Mouse (Mus musculus): ENCODE results near the gene Hoxc13.

The Hoxc13 gene

GRCm38 (mm10) chr15:102965003-102965891 is 44.3 kb downstream of the Hoxc13 start:
- no peak for DNase-seq

GRCm38 (mm10) chr15:102965892-102966775 is 45.2 kb downstream of the Hoxc13 start:
- no peak for DNase-seq

DNA sequence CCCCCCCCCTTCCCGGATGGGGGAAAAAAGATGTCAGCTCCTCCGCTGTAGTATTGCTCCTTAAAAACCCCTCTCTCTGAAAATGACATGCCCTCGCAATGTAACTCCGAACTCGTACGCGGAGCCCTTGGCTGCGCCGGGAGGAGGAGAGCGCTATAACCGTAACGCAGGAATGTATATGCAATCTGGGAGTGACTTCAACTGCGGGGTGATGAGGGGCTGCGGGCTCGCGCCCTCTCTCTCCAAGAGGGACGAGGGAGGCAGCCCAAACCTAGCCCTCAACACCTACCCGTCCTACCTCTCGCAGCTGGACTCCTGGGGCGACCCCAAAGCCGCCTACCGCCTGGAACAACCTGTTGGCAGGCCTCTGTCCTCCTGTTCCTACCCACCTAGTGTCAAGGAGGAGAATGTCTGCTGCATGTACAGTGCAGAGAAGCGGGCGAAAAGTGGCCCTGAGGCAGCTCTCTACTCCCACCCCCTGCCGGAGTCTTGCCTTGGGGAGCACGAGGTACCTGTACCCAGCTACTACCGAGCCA is 45.9 kb downstream of the Hoxc13 start, which contains the start of gene Hoxc10:
Gene Hoxc10, plus strand, starts transcription at position 21 of the 536 bp plus-strand sequence.
- DNase-seq = no peak

- no peak for DNase-seq
These were observed 46.3 kb downstream of the Hoxc13 start, which contains the start of gene Hoxc5 for GRCm38 (mm10) chr15:102967312-102967510. Gene Hoxc5, plus strand, starts transcription at chr15:102967443.

DNA sequence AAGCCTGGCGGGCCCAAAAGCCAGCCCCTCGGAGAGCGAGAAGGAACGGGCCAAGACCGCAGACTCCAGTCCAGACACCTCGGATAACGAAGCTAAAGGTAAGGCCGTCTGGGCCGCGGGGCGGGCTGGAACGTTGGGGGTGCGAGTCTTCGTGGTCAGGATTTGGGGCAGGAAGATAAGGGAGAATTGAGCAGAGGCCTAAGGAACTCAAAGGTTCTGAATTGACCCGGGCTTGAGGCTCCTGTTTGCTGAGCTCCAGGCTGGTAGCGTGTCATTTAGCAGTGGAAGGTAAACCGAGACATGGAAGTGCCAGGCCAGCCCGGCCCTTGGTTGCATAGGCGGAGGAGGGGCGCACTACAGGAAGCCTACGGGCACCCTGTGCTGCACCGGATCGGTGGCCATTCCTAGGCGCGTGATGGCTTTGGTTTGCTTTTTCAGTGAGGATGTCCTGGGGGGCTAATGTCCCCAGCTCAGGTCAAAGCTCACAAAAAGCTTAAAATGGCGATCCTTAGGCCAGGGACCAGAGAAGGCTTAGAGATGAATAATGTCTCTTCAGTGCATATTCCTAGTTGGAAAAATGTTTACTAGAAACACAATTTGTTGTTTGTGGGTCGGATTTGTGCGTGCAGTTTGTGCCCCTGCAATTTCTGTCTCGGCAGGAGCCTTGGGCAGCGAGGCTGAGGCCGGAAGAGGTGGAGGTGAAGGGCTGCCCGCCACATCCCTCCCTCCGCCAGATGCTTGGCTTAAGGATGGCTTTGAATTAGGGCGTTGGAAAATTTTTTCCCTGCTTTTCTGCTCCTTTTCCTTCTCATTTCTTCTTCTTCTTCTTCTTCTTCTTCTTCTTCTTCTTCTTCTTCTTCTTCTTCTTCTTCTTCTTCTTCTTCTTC is 46.9 kb downstream of the Hoxc13 start:
- no peak for DNase-seq

GRCm38 (mm10) chr15:102969296-102969695 is 48.4 kb downstream of the Hoxc13 start:
- no peak for DNase-seq

DNA sequence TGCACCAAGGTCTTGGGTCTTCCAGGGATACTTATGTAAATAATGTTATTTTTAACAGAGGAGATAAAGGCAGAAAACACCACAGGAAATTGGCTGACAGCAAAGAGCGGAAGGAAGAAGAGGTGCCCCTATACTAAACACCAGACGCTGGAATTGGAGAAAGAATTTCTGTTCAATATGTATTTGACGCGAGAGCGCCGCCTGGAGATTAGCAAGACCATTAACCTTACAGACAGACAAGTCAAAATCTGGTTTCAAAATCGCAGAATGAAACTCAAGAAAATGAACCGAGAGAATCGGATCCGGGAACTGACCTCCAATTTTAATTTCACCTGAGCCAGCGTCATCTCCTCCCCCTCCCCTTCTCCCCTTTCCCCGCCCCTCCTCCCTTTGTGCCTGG is 49.8 kb downstream of the Hoxc13 start:
- no peak for DNase-seq

GRCm38 (mm10) chr15:102972254-102972653 is 51.4 kb downstream of the Hoxc13 start:
- DNase-seq = no peak

- no peak for DNase-seq
These were observed 51.9 kb downstream of the Hoxc13 start for GRCm38 (mm10) chr15:102972753-102973152.

DNA sequence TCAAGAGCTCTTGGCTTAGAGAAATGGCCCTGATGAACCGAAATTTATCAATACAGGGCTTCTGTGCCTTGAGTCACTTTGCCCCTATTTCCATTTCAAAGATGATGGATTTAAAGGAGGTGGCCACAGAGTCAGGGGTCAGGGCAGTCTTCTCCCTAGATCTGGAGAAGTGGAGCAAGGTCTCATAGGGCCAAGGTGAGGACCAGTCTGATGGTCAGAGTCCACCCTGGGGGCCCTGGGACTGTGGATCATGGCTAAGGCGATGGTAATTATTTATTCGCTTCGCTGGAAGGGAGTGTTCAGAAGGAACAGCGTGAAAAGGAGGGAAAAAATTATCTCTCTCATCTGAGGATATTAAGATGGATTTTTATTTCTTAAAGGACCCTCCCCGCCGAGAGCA is 54.1 kb downstream of the Hoxc13 start:
- DNase-seq = no peak

DNA sequence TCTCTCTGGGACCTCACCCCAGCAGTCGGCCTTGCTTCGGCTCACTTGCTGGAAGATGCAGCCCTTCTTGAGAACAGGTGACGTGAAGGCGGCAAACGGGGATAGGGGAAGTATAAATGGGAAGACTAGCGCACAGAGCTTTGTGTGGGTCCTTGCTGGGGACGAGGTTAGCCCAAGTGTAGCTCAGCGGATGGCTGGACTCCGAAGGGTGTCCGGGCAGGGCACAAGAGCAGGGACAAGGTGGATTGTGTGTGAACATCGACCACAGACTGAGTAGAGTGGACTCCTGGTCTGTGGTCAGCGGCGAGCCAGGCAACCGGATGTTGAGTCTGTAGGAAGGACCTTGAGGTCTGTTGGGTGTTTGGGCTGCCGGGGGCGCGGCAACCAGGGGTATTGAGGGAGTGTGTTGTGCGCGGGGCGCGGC is 54.8 kb downstream of the Hoxc13 start:
- DNase-seq = no peak

DNA sequence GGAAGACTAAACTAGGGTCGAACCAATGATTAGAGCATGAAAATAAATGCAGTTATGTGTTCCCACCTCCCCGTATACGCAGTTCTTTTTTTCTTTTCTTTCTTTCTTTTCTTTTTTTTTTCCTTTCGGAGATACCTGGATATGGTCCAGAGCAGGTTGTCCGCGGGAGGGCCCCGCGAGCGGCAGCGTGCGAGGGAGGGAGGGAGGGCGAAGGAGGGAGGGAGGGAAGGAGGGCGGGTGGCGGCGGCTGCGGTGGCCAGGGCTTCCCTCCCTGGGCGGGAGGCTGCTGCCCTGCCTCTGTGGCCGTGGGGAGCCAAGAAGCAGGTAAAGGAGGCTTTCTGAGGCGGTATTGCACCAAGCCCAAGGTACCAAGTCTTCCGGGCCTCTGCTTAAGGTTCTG is 55.3 kb downstream of the Hoxc13 start, which contains the start of gene Hoxc9:
Gene Hoxc9, plus strand, starts transcription at position 269 of the 400 bp plus-strand sequence.
- no peak for DNase-seq

DNA sequence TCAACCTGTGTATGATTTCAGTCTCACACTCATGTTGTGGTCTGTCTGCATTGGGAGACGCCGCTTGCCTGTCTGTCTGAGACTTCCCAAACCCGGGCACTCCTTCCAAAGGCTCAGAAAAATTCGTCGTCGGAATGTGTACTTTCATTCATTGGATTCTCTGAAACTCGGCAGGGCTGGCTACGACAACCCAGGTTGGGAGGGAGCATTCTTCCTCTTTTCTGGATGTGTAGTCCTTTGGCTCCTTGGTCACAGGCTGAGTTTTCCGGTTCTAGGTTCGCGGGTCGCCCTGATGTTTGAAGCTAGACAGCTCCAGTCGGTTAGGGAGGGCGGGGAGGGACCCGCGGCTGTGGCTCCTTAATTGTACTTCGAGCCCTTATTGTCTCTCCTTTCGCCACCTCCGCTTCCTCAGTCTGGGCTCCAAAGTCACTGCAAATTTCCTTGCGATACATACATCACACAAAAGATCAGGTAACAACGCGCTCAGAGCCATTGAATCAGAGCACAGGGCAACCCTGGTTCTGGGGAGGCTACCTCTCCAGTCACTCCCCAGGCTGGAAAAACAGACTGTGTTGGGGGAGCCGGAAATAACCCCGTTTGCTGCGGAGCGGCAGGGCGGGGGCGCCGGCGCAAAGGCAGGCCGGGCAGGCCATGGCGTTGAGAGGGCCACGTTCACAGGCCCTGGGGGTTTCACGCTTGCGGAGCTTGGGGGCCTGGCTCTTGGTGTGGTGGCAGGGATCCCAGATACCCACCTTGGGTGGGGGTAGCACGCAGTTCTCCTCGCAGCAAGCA is 55.9 kb downstream of the Hoxc13 start:
- no peak for DNase-seq

DNA sequence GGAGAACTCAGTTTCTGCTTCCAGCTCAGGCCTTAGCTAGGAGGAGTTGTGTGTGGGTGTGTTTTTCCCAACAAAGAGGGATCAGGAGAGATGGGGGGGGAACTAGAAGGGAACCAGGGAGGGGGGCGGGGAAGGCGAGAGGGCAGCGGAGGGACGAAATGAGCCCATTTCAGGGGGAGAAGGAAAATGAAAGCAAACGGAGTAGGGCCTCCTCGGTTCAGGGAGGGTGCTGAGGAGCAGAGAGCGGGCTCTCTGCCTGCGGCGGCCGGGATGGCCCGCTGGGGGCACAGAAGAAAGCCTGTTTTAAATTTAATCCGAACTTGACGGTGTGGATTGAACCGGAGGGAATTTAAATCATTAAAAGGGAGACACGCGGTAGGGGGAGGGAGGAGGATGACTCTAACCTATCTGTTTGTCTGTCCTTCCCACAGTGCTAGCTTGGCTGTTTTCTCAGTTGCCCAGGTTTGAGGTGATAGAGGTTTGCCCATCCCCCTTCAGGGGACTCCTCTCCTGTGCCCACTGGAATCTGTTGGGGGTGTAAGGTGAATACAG is 56.6 kb downstream of the Hoxc13 start:
- no peak for DNase-seq
